Mouse (Mus musculus) spleen, adult 2 months (tissue): Measurements from ENCODE around the gene Blcap. TPM values are rescaled to one million over a fixed set of nuclear protein-coding genes. Genes with fewer than 3 reads are reported as not detected.

Source experiments
- DNase-seq, 2 experiments: peaks; one replicate each; pipeline versions ENCODE4 v3.0.0 to v3.0.0-alpha.2; 2012 to 2021; ENCODE audit warnings: low spot score in 2 of 2, low read depth in 1 of 2
- H3K27ac ChIP-seq: fragments of 200-500 bp; 2 replicates; pipeline ENCODE4 v1.5.1; 2012; ENCODE audit warnings: low read length, inconsistent platforms; ENCODE audit not compliant: insufficient read depth
- H3K27me3 ChIP-seq: fragments of 200-500 bp; 2 replicates; pipeline ENCODE4 v1.6.1; 2012; ENCODE audit warnings: mild to moderate bottlenecking, moderate library complexity, low read length, inconsistent platforms; ENCODE audit not compliant: control insufficient read depth, insufficient read depth
- H3K36me3 ChIP-seq: fragments of 200-500 bp; 2 replicates; pipeline ENCODE4 v1.6.1; 2012; ENCODE audit warnings: mild to moderate bottlenecking, low read length, inconsistent platforms; ENCODE audit not compliant: control insufficient read depth, insufficient read depth
- H3K4me1 ChIP-seq: fragments of 200-500 bp; 2 replicates; pipeline ENCODE4 v1.6.1; 2011; ENCODE audit warnings: inconsistent platforms; ENCODE audit not compliant: control insufficient read depth, insufficient read depth, insufficient read length
- H3K4me3 ChIP-seq: fragments of 200-500 bp; 2 replicates; pipeline ENCODE4 v1.5.1; 2011; ENCODE audit warnings: mild to moderate bottlenecking, inconsistent platforms; ENCODE audit not compliant: insufficient read depth, insufficient read length; ENCODE audit errors: extremely low read depth
- CTCF ChIP-seq: fragments of 200-500 bp; IDR thresholded peaks from 2 replicates; pipeline ENCODE4 v1.5.1; 2011; ENCODE audit warnings: mild to moderate bottlenecking, inconsistent platforms; ENCODE audit not compliant: insufficient read depth, insufficient read length, insufficient replicate concordance; ENCODE audit errors: extremely low read depth
- POLR2A ChIP-seq: fragments of 200-500 bp; IDR thresholded peaks from 2 replicates; pipeline ENCODE4 v1.6.1; 2011; ENCODE audit warnings: low read depth, low read length, inconsistent platforms
- WGBS: fragments of 180-500 bp; shearing (Covaris S2); methylation state at CpG from one replicate; pipeline ENCODE4 v1.1.7; 2018; 5-methylcytosine and 5-hydroxymethylcytosine counted together
- polyA plus RNA-seq: library from polyadenylated mRNA; depleted of rRNA; stranded (reverse); fragments of >200 nt; gene quantifications from 2 replicates; pipeline ENCODE4 v1.2.3, GENCODE M21; 2012

Gene Blcap
- polyA plus RNA-seq, 1 experiment: 18.7 TPM

GRCm38 (mm10) chr2:157522556-157522955 is 48.5 kb downstream of the Blcap start:
- no peak overlapping the region for H3K4me3 ChIP-seq
- no peak overlapping the region for H3K27ac ChIP-seq
- no peaks in the 10 kb centered on the region for H3K36me3 ChIP-seq
- WGBS: 69% methylated on average over 3 of the region's 3 CpGs
- H3K4me1 ChIP-seq: no peaks in the 10 kb centered on the region
- no peak for DNase-seq
- no peaks in the 10 kb centered on the region for H3K27me3 ChIP-seq
- TF ChIP-seq POLR2A (no peak), CTCF (no peak)

GRCm38 (mm10) chr2:157520496-157520895 is 50.6 kb downstream of the Blcap start:
- H3K4me3 ChIP-seq: no peak overlapping the region
- no peak for TF ChIP-seq POLR2A
- no peak for TF ChIP-seq CTCF
- H3K4me1 ChIP-seq: no peaks in the 10 kb centered on the region
- H3K27me3 ChIP-seq: no peaks in the 10 kb centered on the region
- 57% methylated on average over 5 of the region's 5 CpGs for WGBS
- no peak overlapping the region for H3K27ac ChIP-seq
- DNase-seq: no peak
- H3K36me3 ChIP-seq: no peaks in the 10 kb centered on the region

- Histone ChIP-seq H3K36me3 (no peaks in the 10 kb centered on the region), H3K4me1 (no peaks in the 10 kb centered on the region), H3K4me3 (no peak overlapping the region), H3K27me3 (no peaks in the 10 kb centered on the region), H3K27ac (no peak overlapping the region)
- DNase-seq: no peak
- no peak for TF ChIP-seq POLR2A
- WGBS: 84% methylated on average over 6 of the region's 6 CpGs
These were observed 51.6 kb downstream of the Blcap start for GRCm38 (mm10) chr2:157519452-157519851.

- Histone ChIP-seq H3K4me3 (no peak overlapping the region), H3K27me3 (no peaks in the 10 kb centered on the region), H3K27ac (no peak overlapping the region), H3K36me3 (no peaks in the 10 kb centered on the region), H3K4me1 (no peaks in the 10 kb centered on the region)
- 79% methylated on average over 7 of the region's 7 CpGs for WGBS
- TF ChIP-seq POLR2A (no peak), CTCF (no peak)
- no peak for DNase-seq
These were observed 52.6 kb downstream of the Blcap start for GRCm38 (mm10) chr2:157518451-157518850.

- DNase-seq: no peak
- H3K36me3 ChIP-seq: no peaks in the 10 kb centered on the region
- H3K4me1 ChIP-seq: no peaks in the 10 kb centered on the region
- no peaks in the 10 kb centered on the region for H3K27me3 ChIP-seq
- WGBS: 74% methylated on average over 6 of the region's 6 CpGs
- no peak overlapping the region for H3K27ac ChIP-seq
- TF ChIP-seq POLR2A (no peak), CTCF (no peak)
- no peak overlapping the region for H3K4me3 ChIP-seq
These were observed 53.5 kb downstream of the Blcap start for GRCm38 (mm10) chr2:157517526-157517925.

GRCm38 (mm10) chr2:157514353-157514752 is 56.7 kb downstream of the Blcap start:
- Histone ChIP-seq H3K27me3 (no peaks in the 10 kb centered on the region), H3K27ac (no peak overlapping the region), H3K4me1 (no peaks in the 10 kb centered on the region), H3K36me3 (no peaks in the 10 kb centered on the region), H3K4me3 (no peak overlapping the region)
- WGBS: 64% methylated on average over 4 of the region's 4 CpGs
- no peak for DNase-seq
- TF ChIP-seq POLR2A (no peak), CTCF (no peak)

GRCm38 (mm10) chr2:157513737-157514208 is 57.3 kb downstream of the Blcap start:
- Histone ChIP-seq H3K27me3 (no peaks in the 10 kb centered on the region), H3K4me3 (no peak overlapping the region), H3K4me1 (no peaks in the 10 kb centered on the region), H3K27ac (no peak overlapping the region), H3K36me3 (no peaks in the 10 kb centered on the region)
- WGBS: 48% methylated on average over 9 of the region's 9 CpGs
- TF ChIP-seq CTCF: no peak
- TF ChIP-seq POLR2A: no peak
- no peak for DNase-seq
